Mouse (Mus musculus) limb, embryonic 14.5 days (tissue): ENCODE measurements at regions not wholly inside any gene's neighbourhood (a gene's known extent, or its start where the extent isn't known, plus 50 kb on each side); places are given as distances from the start of the nearest gene placed in this dataset.

Experiments used
- ATAC-seq: fragments of 200-750 bp; cut with Nextera tagmentation; 2 replicates; pipeline ENCODE4 v1.8.0; 2017; ENCODE audit warnings: low read depth, moderate number of reproducible peaks, moderate TSS enrichment; ENCODE audit not compliant: low FRiP score
- DNase-seq: peaks from one replicate; pipeline ENCODE4 v3.0.0-alpha.2; 2015; ENCODE audit warnings: low spot score
- H3K27ac ChIP-seq: fragments of 300-500 bp; sonication (generic); replicated peaks from 2 replicates; pipeline ENCODE4 v1.5.1; 2014; ENCODE audit warnings: low read depth, mild to moderate bottlenecking, low read length, moderate library complexity, mixed read lengths
- H3K27me3 ChIP-seq: fragments of 300-500 bp; sonication (generic); 2 replicates; pipeline ENCODE4 v1.6.1; 2014; ENCODE audit warnings: low read length, mixed read lengths; ENCODE audit not compliant: control insufficient read depth, insufficient read depth
- H3K36me3 ChIP-seq: fragments of 300-500 bp; sonication (generic); 2 replicates; pipeline ENCODE4 v1.6.1; 2014; ENCODE audit warnings: mild to moderate bottlenecking, low read length, moderate library complexity, mixed read lengths; ENCODE audit not compliant: control insufficient read depth, insufficient read depth
- H3K4me1 ChIP-seq: fragments of 300-500 bp; sonication (generic); 2 replicates; pipeline ENCODE4 v1.6.1; 2014; ENCODE audit warnings: antibody characterized with exemption, low read length, mixed read lengths; ENCODE audit not compliant: control insufficient read depth, insufficient read depth
- H3K4me2 ChIP-seq: fragments of 300-500 bp; sonication (generic); replicated peaks from 2 replicates; pipeline ENCODE4 v1.6.1; 2014; ENCODE audit warnings: low read depth, mild to moderate bottlenecking, low read length, moderate library complexity; ENCODE audit not compliant: severe bottlenecking
- H3K4me3 ChIP-seq: fragments of 300-500 bp; sonication (generic); replicated peaks from 2 replicates; pipeline ENCODE4 v1.5.1; 2014; ENCODE audit warnings: low read length
- H3K9ac ChIP-seq: fragments of 300-500 bp; sonication (generic); 2 replicates; pipeline ENCODE4 v1.6.1; 2014; ENCODE audit warnings: mild to moderate bottlenecking, low read depth, low read length, moderate library complexity; ENCODE audit not compliant: severe bottlenecking
- H3K9me3 ChIP-seq: fragments of 300-500 bp; sonication (generic); 2 replicates; pipeline ENCODE4 v1.6.1; 2016; ENCODE audit warnings: low read length; ENCODE audit not compliant: control insufficient read depth
- POLR2A ChIP-seq: fragments of 200-500 bp; IDR thresholded peaks from 2 replicates; pipeline ENCODE4 v1.8.0; 2012; ENCODE audit warnings: inconsistent platforms, mild to moderate bottlenecking, moderate library complexity, borderline replicate concordance; ENCODE audit not compliant: insufficient read depth, insufficient read length; ENCODE audit errors: extremely low read depth
- WGBS: fragments of 180-500 bp; shearing (Covaris S2); extraction: QIAGEN DNeasy Blood & Tissue Kit; methylation state at CpG from one replicate; pipeline ENCODE4 v1.1.7; 2014; 5-methylcytosine and 5-hydroxymethylcytosine counted together

GRCm38 (mm10) chr6:31614563-31614962 is 50.8 kb upstream of the Podxl start:
- ATAC-seq, result no peak
- WGBS, result 85% methylated on average over 4 of the region's 4 CpGs
- Histone ChIP-seq H3K4me2 (no peak overlapping the region), H3K36me3 (no peaks in the 10 kb centered on the region), H3K9ac (no peak overlapping the region), H3K9me3 (no peaks in the 10 kb centered on the region), H3K27ac (no peak overlapping the region), H3K27me3 (no peaks in the 10 kb centered on the region), H3K4me3 (no peak overlapping the region), H3K4me1 (no peaks in the 10 kb centered on the region)
- no peak for DNase-seq
- no peak for TF ChIP-seq POLR2A

DNA sequence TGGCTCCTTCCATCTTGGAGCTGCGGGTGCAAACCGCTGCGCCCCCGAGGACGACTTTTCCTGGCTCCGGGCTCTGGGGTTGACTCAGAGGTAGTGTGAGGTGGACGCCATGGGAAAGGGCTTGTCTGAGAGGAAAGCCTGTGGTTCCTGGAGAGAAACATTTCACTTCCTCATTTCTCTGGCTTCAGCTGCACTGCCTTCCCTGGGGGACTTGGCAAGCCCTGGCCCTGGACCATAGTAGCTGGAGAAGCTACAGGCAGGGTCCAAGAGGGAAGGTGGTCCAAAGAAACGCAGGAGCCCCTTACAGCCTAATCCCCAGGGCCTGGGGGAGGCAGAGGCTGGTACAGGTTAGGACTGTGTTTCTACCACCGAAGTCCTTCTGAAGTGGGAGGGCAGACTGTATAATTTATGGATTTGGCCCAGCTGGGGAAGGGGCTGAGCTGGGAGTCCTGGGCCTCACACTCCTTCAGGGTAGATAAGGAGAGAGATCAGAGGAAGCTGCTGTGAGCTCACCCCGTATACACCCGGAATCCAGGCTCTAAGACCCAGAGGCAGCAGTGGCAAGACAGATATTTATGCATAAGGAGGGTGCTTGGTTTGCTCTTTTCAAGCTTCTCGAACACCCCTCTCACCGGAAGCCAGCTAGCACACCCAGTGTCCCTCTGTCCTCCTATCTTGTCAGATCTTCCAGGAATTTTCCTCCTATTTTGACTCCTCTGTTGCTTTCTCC is 50.0 kb upstream of the Podxl start:
- Histone ChIP-seq H3K9ac (no peak overlapping the region), H3K4me1 (no peaks in the 10 kb centered on the region), H3K9me3 (no peaks in the 10 kb centered on the region), H3K4me3 (no peak overlapping the region), H3K27ac (no peak overlapping the region), H3K27me3 (no peaks in the 10 kb centered on the region), H3K4me2 (no peak overlapping the region), H3K36me3 (no peaks in the 10 kb centered on the region)
- WGBS, result 48% methylated on average over 13 of the region's 13 CpGs
- TF ChIP-seq POLR2A, result no peak
- DNase-seq (no peak), ATAC-seq (no peak)
